Mouse (Mus musculus): Measurements from ENCODE around the gene Il15. TPM values are rescaled to one million over a fixed set of nuclear protein-coding genes. Genes with fewer than 3 reads are reported as not detected.

The Il15 gene
- total RNA-seq (2021): 10 to 100 TPM; 38.4 to 48.3 TPM
- long read RNA-seq, experiment 1, partial matches to known transcripts: 1 of 30 reads
- long read RNA-seq, experiment 1, other reads (novel, unspliced or antisense): 29 of 30 reads
- long read RNA-seq, experiment 2, partial matches to known transcripts: 2 of 20 reads
- long read RNA-seq, experiment 2, other reads (novel, unspliced or antisense): 18 of 20 reads

DNA sequence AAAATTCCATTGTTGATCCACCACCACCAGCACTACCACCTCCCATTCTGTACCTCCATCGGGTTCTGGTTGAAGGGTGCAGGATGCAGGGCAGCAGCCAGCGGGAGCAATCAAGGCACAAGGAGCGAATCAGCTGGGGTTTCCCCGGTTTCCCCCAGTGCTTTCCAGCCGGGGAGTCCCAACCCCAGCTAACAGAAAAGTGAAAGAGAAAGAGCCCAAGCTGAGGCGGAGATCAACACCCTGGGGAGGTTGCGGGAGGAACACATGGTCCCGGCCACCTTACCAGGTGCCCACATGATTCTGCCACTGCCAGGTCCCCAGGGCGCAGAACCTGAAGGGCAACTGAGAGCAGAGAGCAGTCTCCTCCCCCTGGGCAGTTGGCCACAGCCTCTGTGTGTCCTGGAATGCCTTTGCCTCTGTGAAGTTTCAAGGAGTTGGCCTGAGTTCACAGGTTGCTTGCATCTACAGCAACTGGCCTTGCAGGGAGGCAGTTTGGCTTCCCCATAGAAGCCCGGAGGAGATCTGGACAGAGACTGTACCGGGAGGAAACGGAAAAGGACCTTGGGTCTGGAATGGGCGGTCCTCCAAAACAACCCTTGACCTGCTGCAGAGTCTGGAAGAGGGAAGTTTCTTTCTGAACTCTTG, at the start of gene Il15:
Il15 (minus strand) TSS at position 537 of the 645 bp plus-strand sequence.
- peak; percentile 91 for DNase-seq

DNA sequence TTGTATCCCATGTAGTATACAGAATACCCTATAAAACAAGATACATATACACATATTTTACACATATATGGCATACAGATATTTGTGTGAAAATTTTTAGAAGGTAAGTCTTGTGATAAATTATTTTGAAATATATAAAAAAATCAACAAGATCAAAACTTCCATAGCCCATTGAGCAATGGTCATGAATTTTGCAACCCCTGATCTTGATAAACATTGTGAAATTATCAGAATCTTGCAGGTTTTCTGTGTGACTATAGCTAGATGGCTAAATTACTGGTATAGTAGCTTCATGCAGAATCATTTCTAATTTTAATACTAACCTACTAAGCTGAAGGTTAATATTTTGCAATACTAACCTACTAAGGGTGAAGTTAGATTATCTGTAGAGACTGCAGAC, 41.9 kb upstream of the Il15 start:
- DNase-seq: no peak

DNA sequence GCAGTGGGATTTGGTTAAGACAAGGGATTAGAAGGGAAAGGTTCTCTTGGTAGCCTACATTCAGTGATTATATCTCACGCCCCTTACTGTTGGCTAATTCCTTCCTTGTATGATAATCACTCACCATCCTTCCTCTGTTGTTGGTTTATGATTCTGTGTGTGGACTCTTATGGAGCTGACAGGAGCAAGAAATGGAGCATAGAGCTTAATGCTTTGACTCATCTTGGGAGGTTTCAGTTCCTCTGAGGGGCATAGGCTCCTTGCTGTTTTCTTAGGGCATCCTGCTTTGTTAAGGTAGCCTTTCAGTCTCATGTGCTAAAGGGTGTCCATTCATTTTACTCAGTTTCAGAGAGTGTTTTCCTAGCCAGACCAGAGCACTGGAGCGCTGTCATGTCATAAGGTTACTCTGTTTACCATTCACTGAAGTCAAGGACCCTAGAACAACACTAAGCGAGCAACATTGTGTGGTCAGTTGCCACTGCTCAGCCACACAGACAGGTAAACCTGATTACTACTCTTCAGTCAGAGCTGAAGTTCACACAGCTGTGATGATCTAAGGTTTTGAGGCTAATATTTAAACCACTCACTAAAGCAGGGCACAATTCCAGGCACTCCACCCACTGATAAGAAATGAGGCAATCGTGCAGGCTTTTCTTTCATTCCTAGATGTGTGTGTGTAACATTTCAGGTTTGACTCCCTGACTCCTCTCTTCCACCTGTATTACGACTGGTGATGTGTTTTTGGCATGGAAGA, 13.7 kb upstream of the Il15 start:
- peak; percentile 22 to 34 for DNase-seq

DNA sequence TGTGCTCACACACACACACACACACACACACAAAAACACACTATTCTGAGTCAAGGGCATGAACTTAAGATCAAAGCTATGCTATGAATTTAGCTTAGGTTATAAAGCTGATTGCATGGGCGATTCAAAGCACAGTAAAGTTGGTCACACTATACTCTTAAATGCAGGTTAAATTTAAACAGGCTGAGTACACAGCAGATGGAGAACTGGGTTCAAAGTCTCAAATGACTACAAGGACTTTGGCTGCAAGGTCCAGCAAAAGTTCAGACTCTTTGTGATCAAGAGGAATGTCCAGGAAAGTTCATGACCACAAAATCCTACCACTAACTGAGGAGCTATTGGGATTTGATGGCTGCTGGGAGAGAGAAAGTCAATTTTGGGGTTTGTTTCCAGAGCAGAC, 12.5 kb upstream of the Il15 start:
- DNase-seq: no peak

DNA sequence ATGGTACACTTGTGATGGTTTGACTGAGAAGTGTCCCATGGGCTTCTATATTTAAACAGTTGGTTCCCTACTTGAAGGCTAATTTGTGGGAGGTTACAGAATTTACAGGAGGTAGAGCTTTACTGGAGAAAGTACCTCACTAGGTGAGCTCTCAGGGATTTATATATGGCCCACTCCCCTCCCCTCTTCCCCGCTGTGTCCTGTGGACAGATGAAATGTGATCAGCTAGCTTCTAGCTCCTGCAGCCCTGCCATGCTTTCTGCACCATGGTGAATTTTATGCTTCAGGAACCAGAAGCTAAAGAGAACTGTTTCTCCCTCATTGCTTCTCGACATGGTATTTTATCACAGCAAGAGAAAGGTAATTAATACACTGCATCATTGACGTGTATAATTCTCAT, 7.1 kb upstream of the Il15 start:
- no peak for DNase-seq

DNA sequence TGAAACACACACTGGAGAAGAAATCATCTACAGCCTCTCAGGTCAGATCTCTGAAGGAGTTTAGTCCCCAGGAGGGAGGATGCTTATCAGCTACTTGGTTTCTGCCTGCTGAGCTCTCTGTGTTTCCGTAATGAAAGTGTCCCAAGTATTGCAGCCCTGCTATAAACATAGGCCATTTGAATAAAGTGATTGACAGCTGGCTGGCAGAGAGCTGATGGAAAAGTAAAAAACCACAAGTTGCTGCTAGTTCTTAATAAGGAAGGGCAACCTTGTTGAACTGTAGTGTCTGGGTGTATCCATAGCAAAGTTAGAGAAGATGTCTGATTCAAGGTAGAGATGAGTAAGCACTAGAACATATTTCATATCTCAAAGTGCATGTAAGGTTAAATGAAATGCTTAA, 4.0 kb upstream of the Il15 start:
- no peak for DNase-seq

DNA sequence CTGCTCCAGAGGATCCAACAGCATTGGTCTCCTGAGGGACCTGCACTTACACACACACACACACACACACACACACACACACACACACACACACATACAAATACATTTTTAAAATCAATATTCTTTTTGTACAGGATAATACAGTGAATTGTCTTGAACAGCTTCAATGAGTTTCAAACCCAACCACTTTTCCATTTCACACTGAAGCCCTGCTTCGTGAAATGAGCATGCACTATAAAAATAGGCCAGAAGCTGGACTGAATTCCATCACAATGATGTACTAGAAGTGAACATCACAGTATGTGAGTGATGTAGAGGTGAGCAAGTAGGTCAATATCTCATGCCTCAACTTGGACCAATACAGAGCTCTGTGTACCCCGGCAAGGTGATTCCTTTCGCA, 1.0 kb upstream of the Il15 start:
- DNase-seq: no peak

DNA sequence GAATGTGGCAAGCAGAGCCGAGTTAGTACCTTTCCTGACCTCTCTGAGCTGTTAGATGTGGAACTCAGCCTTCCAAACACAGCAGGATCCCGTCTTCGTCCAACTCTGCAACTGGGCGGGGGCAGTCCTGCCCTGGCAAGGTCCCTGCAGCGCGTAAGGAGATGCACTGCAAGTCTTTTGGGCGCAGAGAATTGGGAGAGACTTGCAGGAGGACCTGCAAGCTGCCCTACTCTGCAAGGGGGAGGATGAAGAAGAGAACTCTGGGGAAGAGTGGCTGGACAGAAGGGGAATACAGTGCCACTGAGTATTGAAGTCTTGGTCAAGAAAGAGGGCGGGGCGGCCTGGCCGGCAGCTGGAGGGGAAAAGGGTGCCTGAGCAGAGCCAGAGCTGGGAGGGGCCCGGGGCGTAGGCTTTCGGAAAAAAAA, 749 bp downstream of the Il15 start:
- peak; percentile 86 for DNase-seq

DNA sequence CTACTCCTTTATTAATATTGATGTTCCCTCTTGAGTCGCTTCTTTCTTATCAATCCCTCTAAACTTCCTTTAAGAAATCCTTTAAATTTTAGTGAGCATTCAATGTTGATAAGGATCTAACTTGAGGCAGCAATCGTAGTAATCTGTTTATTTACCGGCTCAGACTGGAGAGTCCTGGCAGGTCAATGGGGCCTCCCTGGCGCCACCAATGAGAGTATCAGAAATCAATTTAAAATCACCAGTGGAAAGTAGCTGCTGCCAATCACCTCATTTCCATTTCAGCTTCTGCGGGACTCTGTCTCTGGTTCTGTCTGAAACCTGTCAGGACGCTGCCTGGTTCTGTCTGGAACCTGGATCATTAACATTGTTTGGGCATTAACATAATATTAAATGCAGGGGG, 1.5 kb downstream of the Il15 start:
- DNase-seq: peak in 1 of 2 experiments; percentile 51

DNA sequence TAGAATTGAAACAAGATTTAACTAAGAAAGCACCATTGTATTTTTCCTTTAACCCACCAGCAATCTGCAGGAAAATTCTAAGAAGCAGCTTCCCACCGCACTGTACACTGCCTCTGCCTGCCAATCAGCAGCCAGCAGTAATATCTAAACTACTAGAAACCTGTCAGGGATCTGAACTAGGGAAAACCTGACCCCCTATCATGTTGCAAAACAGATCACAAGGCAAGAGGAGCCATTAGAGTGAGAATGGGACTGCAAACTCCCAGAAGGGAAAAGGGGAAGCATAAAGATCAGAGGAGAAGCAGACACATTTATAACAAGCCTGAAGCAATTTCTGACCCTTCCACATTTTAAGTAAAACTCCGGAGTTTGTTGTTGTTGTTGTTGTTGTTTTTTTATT, 2.0 kb downstream of the Il15 start:
- DNase-seq: peak; percentile 21 to 60

DNA sequence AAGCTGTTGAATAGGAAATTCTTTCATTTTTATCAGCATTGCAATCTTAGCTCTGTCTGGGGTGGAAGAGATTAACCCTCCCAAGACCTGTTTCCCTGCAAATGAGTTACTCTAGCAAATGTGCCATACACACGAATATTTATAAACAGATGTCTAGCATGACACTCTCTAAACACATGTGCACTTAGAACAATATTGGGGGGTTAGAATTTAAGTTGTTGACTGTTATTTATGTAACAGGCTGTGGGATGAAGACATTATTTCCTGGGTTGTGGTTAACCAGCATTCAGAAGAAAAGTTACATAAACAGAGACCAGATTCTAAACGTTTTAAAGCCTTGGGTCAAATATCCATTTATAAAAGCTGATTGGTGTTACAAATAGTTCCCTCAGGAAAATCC, 2.6 kb downstream of the Il15 start:
- no peak for DNase-seq

DNA sequence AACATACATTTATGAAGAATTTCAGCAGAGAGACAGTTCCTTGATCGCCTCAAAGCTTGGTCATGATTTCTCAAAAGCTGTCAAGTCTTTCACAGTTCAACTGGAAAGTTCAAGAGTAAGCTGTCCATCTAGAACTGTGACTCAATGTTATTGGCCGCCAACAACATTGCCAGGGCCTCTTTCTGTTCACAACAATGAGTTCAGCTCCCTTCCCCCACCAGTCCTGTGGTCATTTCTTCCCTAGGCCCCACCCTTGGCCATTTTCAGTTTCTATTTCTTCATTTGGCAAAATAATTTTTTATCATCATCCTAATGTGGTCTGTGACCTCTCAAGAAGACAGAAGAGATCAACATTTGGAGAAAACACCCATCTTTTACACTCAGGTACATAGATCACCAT, 4.5 kb downstream of the Il15 start:
- peak; percentile 49 to 52 for DNase-seq

DNA sequence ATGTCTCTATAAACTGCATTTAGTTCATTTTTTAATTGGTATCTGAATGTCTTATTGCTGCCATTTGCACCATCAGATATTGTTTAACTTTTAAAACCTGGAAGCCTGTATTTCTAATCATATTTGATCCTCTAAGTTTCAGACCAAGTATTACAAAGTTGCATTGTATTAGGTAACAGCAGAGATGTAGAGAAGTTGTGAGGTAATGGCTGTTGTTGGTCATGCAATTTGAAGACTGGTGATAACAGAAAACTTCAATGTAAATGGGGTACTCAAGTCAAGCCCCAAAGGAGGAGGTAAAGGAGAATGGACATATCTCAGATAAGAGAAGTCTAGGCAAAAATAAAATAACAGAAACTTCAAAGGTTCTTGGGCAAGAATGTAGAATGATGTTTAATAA, 11.8 kb downstream of the Il15 start:
- no peak for DNase-seq

DNA sequence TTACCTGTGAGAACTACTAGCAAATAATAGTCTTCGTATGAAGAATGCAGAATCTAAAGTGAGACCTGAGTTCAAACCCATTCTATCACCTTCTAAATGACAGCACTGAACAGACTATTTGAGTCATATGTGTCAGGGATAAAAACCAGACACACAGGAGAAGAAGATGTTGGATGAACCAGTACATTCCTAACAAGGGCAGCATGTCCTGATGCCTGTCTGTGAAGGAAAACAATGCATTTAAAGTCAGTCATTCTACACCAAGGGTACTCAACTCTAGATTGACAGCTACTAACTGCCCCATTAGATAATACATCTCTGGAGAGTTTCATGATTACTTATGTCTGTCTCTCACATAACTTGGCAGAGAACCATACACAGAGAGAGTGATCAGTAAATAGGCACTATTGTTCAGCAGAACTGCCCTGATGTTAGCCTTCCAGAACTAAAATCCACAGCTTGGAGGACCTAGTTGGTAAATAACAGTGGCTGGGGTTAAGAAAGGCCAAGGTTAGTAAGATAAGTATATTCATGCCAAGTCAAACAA, 14.6 kb downstream of the Il15 start:
- peak in 1 of 2 experiments; percentile 61 for DNase-seq

DNA sequence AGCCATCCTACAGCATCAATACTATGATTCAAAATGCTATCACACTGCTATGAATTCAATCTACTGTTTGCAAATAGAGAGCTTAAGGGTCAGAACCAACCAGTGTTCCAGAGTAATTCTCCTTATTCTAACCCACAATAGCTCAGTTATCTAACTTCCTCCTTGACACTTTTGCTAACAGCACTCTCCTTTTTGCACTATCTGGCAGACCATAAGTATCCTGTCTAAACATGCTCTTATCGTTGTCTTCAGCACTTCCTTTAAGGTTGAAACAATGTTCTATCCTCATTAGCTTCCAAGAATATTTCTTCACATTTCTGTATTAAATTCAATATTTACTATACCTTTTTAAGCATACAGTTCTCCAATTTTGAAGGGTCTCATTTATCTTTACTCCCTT, 15.4 kb downstream of the Il15 start:
- peak in 1 of 2 experiments; percentile 17 for DNase-seq

DNA sequence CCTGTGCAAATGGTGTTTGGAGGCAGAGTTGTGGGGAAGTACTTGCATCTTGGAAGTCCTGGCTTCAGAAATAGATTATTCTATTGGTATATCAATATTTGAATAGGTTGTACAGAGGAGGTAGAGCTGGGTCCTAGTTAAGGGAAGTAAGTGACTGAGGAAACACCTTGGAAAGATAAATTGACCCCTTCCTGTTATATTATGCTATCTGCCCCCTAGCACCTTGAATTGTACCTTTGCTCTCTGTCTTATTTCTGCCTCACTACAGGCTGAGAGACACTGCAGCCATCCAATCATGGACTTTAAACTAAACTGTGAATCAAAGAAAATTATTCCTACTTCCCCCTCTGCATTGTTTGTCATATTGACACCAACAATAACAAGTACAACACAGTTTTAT, 17.2 kb downstream of the Il15 start:
- DNase-seq: no peak

DNA sequence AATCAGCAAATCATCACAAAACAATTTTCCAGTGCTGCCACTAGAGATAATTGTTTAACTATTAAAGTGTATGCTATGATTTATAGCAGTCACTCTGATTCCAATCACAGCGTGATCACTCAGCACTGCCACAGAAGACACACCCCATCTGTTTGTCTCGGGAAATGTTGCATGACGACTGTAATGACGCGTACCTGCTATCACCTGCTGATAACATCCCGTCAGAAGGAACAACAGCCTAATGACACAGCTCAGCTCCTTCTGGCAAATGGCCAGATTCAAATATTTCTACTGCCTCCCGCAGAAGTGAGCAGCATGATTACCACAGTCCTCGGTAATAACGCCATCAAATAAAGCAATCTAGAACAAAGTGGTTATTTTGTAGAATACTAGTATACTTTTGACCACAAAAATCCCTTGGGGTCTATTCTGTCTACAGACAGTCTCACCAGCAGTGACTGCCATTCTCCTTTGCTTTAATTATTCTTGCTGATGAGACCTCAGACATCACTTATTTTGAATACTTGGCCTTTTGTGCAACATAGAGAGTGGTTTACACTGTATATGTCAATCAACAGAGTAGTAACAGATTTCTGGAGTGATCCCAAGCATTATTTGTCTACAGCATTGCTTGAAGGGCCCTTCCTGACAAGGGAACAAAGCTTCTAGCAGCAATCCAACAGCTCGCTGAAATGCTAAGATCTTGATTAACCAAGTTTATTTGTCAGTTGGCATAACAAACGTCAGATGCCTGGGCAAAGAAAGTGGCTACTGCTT, 18.4 kb downstream of the Il15 start:
- DNase-seq: peak in 1 of 2 experiments; percentile 13

DNA sequence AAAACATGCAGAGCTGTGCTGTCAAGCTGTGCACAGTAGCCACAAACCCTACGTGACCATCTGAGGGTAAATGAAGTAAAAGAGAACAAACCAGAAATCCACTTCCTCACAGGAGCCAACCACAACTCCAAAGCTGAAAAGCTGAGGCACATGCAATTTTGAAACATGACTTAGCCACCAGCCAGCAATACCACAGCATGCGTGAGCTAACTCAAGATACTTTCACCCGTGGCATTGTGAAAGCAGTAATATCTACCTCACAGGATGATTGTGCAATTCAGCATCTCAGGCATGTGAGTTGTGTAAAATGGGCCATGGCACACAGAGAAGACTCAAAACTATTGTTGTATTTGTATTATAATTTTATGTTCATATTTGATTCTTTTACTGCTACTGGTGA, 19.7 kb downstream of the Il15 start:
- peak in 1 of 2 experiments; percentile 43 for DNase-seq

DNA sequence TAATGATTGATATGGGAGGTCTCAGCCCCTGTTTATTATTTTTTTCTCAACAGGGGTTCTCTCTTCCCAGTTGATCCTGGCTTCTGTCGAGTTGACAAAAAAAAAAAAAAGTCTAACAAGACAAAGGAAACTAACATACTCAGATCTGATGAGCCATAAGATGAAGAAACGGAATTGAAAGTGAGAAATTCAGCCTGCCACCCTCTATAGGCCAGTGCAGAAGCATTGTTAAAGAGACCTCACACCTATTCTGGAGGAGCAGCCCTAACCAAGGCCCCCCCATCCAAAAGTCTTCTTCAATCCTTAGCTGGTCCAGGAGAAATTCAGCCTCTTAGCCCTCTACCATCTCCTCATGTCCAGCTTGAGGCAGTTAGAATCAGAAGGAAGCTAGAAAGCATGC, 20.7 kb downstream of the Il15 start:
- DNase-seq: no peak

DNA sequence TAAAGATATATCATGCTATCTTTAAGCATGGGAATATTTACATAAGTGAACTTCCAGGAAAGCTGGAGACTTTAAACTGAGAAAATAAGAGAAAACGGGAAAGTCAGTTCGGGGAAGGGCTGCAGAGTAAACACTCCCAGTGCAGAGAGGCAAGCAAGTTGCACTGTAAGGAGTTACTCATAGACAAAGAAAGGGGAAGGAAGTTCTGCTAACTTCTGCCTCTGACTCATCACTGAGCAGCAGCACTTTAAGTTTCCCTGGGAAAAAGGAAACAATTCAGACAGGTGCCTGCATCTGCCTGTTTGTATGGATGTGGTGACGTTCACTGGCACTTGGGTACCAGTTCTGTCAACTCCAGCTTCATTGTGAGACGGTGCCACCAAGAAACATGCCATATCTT, 28.6 kb downstream of the Il15 start:
- peak; percentile 8 to 31 for DNase-seq

DNA sequence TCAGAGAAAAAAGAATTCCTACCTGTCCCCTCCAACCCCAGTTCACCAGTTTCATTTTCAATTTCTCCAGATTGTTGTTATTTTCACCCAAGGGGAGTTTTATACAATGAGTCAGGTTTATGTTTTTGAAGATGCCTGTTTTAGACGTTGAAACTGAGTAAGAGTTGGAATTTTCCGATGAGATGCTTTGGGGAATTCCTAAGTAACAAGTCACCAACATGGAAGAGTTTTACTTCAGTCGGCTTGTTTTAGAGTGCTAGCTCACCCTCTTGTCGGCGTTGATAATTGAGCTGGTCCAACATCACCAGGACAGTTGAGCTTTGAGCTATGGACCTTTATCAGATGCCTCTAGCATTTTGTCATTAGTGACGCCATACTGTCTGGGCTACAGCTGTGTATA, 30.2 kb downstream of the Il15 start:
- DNase-seq: no peak

DNA sequence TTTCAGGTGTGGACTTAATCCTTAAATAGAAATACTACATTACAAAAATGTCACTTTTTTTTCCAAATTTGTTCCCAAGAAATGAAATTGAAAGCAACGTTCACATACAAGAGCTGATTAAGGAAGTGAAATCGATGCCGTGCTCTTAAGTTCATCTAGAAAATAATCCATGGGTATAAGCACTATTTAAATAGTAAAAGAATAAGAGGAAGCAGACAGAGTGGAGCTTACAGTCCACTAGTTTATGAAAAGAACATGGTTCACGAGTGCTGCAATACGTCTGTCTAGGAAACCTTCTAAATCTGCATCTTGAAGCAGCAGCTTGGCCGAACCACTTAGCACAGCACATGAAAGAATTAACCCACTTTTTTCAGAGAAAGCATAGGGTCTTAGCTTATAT, 32.4 kb downstream of the Il15 start:
- no peak for DNase-seq

DNA sequence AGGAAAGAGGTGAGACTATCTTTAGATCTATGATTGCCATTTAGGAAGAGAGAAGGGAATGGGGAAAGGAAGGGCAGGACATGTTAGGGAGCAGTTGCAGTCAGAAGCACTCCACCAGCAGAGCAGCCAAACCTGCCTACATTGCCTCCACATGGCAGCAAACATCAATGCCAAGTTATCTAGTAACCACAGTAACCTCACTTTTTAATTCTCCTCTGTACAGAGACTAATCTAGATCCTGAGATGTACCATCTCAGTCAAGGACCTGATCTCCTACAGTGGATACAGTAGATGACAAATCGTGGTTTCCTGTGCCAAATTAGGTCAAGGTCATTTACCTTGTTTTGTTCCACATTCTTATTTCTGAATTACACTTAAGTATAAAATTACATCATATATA, 42.0 kb downstream of the Il15 start:
- no peak for DNase-seq
